Mouse (Mus musculus) urinary bladder, postnatal 36 days (tissue): Measurements from ENCODE around the gene Rbpj.
"Not testable (repeated sequence)": the region's sequence is repeated elsewhere in the genome, so short reads cannot be mapped to it uniquely, and the experiment has no call there.

ENCODE experiments used
- DNase-seq, 2 experiments: peaks; one replicate each; pipeline ENCODE4 v3.0.0; 2022; ENCODE audit warnings: low spot score in 2 of 2, mixed read lengths in 1 of 2

Rbpj gene

DNA sequence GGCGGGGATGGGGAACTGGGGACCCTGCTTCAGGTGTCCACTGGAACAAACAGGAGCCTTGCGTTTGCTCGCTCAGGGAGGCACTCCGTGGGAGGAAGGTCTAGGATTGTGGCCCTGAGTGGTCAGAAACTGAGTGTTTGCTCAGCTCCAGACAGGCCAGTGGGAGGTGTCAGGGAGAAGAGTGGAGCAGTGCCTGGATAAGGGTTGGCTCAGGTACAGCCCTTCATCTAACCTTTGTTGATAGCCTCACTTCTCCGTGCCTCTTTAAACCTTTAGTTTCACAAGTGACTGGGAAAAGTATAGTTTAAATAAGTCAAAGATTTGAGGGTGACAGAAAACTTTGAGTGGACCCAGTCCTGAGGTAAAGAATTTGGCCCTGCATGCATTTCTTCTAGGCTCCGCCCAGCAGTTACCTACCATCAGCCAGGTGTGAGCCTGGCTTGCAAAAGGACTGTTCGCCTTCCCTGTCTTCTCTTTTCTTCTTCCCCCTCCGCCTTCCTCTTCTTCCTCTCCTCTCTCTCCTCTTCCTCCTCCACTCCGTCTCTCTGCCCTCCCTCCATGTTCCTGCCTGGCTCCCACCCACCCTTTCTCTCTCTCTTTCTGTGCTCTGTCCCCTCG, 204.5 kb downstream of the Rbpj start:
- no peak for DNase-seq

DNA sequence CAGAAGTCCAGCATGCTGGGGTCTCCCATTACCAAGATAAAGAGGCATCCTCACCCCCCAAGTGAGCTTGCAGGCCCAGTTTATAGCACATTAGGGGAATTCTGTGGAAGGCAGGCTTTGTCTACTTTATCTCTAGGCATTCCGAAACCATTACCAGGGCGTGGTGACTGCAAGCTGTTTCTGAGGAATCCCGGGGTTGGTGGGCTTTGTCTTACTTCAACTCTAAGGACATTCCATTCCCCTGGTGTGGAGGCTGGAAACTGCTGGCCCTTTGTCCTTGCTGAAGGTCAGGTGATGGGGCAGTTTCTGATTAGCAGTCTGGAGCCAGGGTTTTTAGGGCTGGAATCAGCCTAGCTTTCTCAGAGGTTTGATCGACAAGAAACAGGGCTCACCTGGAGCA, 205.6 kb downstream of the Rbpj start:
- DNase-seq, result no peak

DNA sequence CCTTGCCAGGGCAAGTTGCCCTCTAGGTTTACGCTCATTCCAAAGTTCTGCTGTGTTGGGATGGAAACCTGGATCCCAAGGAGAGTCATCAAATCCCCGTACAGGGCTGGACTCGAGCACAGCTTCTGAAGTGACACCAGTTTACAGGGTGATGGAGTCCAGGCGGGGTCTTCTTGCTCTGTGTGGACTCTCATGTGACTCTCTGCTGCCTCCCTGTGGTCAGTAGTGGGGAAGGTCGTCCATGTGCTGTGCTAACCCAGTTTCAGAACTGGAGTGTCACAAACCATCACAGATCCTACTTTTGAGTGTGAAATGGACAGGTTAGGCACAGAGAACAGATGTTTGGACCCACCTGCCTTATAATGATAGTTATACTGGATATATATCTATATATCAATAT, 206.4 kb downstream of the Rbpj start:
- DNase-seq, result peak; percentile 35 to 43

DNA sequence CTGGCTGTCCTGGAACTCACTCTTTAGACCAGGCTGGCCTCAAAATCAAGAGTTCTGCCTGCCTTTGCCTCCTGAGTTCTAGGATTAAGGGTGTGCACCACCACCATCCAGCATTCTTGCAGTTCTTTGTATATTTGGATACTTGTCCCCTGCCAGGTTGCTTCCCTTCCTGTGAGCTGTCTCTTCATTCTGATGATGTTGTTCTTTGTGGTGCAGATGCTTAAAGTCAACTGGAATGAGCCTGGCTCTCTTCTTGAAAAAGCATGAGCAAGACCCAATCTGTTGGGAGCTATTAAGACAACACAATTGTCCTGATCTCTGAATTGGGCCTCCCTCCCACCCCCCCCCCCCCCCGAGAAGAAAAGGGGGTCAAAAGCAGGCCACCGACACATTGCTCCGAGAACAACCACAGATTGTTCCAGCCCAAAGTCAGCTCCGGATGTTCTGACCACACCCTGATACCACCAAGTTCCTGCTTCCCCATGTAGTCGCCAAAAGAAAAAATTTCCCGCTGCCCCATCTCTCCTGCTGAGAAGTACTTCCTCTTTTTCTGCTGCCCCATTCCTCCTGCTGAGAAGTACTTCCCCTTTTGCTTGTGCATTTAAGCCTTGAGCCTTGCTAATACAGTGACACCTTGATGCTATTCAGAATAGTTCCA, 207.7 kb downstream of the Rbpj start:
- not testable (repeated sequence) for DNase-seq

DNA sequence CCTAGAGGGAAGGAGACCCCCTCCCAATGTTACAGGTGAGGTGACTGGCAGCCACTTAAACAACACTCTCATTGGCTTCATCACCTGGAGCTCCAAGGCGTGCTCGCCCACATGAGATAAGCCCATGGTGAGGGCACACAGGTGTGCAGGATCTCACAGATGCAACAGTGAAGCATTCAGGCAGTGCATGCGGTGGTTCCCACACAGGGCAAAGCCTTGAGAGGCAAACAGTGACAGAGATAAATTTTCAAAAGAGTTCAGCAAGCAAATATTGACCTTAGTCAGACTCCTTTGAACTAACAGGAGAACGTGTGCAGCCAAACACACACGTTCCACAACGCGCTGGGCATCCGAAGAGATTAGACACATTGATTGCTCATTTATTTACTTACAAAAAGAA, 210.7 kb downstream of the Rbpj start:
- no peak for DNase-seq

DNA sequence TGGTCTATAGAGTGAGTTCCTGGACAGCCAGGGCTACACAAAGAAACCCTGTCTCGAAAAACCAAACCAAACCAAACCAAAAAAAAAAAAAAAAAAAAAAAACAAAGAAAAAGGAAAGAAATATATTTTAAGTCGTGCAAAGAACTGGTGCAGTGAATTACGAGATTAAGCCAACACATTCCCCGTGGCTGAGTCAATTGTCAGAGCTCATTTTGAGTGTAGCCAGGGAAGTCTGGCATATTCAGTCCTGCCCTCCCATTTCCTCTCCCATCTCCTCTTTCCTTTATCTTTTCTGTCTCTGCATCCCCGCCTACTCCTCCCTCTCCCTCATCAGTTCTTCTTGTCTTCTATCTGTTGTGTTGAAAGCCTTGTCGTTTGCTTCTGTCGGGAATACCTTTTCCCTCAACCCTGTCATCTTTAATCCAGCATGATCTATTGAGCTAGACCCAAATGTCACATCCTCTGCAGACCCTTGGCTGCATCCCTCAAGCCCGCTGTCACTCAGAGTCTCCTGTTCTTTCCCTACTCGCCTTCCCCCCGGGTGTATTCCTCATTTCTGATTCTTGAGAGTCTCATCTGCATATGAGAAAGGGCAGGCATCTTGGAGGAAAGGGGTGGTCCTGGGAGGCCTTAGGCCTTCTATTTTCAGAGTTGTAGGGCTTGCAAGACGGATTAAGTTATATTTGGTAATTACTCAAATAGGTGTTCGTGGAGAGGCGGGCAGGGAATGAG, 212.2 kb downstream of the Rbpj start:
- no peak for DNase-seq

DNA sequence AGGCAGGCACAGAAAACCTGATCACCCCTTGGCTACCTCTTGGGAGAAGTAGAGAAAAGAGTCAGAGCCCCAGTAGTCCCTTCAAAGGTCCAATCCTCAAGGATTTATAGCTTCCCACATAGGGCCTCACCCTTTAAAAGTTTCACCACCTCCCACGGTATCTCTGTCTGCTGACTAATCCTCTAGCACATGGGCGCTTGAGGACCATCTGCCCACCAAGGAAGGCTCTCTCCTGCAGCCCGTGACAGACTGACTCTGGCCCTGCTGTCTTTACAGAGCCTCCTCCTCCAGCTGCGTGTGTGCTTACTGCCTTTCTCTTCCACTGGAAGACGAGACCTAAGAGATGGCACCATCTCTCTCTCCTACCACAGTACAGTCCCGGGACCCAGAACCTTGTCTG, 213.7 kb downstream of the Rbpj start:
- no peak for DNase-seq

DNA sequence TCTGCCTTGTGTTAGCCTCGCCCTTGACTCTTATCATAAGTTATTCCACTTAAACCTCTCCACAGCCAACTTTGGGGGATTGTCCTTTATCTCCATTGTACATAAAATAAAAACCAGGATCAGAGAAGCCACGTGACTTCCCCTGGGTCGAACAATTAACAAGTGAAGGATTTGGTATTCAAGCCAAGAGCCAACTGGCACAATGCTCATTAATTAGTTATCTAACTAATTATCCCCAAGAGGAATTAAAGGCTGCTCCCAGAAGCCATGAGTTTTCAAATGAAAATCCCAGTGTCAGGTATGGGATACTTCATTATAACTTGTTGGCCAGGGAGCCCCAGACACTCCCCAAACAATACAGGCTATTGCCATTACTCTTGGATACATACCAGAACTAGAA, 218.0 kb downstream of the Rbpj start:
- no peak for DNase-seq

DNA sequence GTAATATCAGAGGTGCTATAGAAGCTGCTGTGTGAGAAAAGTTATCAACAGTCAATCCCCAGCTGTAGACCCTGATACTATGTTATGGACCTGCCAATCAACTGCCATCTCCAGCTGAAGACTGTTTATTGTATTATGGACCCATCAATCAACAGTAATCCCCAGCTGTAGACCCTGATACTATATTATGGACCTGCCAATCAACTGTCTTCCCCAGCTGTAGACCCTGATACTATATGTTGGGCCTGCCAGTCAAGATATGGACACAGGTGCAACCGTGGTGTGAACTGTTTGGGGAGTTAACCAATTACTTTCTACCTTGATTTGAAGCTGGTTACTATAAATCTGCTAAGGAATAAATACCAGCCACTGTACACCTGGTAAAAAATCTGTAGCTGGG, 218.5 kb downstream of the Rbpj start:
- DNase-seq, result no peak

DNA sequence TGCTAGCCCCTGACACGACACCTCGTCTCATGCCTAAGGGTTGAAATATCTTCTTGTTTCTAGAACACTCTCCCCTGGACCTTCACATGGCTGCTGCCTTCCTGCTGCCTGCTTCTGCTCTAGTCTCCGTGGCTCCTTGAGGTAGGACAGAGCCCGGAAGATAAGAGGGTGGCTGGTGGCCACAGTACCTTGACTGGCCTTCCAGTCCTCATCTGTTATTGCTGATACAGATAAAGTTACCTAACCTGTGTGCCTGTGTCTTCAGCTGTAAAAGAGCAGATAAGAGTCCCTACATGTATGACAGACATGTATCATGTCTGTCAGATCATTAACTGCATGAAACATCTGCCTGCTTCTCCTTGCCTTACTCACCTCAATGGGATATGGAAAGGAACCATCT, 219.7 kb downstream of the Rbpj start:
- DNase-seq, result no peak

DNA sequence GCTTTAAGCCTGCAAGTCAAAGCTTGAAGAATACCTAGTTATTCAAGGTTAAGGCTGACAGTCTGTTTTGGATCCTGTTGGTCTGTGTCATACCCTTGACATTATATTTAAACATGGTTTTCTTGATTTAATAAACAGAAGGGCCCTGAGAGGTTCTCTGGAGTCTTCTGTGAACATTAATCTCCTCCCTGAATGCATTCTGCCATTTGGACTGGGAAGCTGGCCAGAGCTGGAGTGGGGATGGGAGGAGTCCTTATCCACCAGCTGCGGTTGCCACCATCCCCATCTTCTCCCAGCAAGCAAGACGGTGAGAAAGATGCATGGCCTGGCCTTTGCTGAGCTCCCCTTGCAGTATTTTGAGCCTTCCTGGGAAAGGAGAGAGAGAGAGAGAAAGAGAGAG, 220.4 kb downstream of the Rbpj start:
- no peak for DNase-seq

DNA sequence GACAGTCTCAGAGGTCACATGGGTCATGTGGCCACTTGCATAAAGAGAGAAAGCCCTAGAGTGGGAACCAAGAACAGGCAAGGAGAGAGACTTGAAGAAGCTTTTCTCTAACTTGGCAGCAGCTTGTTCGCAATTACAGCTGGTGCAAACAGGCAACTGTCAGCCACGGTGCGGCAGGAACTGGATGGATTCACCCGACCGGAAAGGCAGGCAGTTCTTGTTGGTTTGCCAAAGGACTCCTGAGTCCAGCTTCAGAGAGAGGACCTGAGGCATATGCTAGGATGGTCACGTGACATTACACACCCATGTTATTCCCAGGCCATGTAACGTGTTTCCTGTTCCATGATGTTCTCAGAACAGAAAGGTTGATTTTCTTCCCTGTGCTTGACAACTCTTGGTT, 222.4 kb downstream of the Rbpj start:
- no peak for DNase-seq

DNA sequence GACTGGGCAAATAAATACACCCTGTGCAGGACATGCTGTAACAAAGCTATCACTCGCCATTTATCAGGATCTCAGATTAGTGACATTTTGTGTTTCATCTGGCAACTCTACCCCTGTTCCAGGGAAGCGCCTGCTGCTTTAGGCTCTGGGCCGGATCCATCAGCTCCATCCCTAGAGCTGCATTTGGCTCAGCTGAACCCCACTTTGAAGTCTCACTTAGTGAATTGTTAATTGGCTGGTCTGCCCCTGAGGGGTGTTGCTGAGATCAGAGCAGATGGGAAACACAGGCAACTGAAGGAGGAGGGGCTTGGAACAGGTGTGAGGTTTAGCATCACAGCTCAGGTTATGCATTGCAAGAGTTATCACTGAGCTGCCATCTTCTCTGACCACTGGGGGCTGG, 225.6 kb downstream of the Rbpj start:
- no peak for DNase-seq

DNA sequence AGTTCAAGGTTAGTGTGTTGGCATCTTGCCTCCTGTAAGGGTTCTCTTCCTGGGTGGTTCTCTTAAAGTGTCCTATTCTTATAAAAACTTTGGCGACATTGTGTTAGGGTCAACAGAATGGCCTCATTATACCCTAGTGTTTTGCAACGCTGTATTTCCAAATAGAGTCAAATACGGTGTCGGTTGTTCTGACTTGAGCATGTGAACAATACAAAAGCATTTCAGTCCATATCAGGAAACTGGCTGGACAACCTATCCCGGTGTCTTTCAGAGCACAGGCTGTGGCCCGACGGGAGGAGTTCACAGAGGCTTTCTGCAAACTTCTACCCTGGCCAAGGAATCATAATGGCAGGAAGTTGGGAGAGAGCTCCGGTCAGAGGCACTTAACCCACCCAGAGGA, 226.1 kb downstream of the Rbpj start:
- no peak for DNase-seq

DNA sequence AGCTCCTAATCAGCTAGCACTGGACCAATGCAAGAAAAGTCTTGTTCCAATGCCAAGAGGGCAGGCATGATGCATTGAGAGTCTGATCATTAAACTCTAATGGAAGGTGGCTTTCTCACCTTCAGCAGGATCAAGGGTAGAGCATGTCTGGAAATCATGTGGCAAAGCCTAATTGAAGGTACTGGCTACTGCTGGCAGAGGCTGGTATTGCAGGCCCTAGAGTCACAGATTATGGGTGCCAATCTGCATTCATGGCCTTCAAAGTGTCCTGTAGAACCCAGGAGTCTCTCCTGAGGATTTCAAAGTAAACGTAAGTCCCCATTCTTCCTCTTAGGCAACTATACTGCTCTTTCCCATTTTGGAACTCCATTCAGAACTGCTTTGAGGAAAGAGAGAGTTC, 226.7 kb downstream of the Rbpj start:
- DNase-seq, result no peak

DNA sequence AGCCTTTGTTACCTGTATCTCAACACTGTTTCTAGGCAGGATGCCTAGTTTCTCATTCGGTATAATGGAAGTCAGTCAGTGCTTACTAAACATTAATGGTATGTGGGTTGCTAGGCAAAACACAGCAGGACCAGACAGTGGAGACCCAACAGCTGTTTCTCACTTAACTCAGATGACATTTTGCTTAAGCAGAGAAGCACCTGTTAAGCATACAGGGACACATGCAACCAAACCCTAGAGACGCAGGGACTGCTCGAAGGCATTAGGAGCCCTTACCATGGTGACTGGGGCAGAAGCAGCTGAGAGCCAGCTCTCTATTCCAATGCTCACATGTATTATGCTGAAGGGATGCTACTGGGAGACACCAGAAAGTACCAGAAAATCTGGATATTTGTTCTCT, 230.7 kb downstream of the Rbpj start:
- no peak for DNase-seq

DNA sequence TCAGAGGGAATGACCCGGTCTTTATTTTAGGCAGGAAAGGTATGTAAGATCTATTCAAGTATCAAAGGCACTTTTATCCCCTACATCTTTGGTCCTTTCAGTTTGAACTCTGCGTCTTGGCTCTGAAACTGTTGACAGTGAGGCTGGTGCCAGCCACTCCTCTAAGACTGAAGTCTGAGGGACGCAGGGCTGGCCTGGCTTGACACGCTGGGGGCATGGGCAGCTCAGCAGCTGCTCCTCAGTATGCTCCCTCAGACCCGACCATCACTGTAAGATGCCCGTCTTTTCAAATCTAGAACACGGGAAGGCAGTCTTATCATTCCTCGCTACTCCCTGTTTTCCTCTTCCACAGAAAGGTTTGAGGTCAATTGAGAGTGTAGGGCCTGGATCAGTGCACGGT, 231.8 kb downstream of the Rbpj start:
- DNase-seq, result no peak

DNA sequence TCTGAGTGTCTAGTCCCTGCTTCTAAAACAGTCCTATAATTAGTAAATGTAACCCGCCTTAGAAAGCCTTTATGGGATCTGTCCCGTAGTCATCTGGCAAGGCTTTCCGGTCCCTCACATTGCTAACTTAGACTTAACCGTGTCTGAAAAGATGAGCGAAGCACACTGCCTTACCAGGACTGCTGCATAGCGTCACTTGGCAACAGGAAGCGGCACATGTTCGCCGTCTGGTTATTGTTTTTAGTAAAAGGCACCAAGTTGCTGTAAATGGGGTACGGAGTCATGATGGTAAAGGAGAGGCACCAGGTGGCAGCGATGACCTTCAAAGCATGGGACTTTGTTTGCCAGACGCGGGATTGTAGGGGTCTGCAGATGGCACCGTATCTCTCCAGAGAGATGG, 236.7 kb downstream of the Rbpj start:
- DNase-seq, result no peak
